Mouse (Mus musculus): ENCODE measurements around the gene Lrwd1.
"Not testable (repeated sequence)": the region's sequence is repeated elsewhere in the genome, so short reads cannot be mapped to it uniquely, and the experiment has no call there.

- not testable (repeated sequence) for TF ChIP-seq CTCF (IDR thresholded peaks at IDR 0.05; ENCODE audit: low read depth, low read length); POLR2A (IDR thresholded peaks at IDR 0.05; ENCODE audit: extremely low read depth, insufficient read depth, low read length)
These were observed 13.3 kb upstream of the Lrwd1 start for GRCm38 (mm10) chr5:136149134-136149576.

Data from liver, adult 2 months (tissue).